Mouse (Mus musculus) testis, postnatal 14 days (tissue): ENCODE data around the gene Daam2.
"Not testable (repeated sequence)": the region's sequence is repeated elsewhere in the genome, so short reads cannot be mapped to it uniquely, and the experiment has no call there.

Experiments
- DNase-seq: peaks from one replicate; pipeline ENCODE4 v3.0.0; 2021; ENCODE audit warnings: low spot score

Daam2 gene

GRCm38 (mm10) chr17:49481876-49482275 is 82.3 kb downstream of the Daam2 start:
- no peak for DNase-seq

DNA sequence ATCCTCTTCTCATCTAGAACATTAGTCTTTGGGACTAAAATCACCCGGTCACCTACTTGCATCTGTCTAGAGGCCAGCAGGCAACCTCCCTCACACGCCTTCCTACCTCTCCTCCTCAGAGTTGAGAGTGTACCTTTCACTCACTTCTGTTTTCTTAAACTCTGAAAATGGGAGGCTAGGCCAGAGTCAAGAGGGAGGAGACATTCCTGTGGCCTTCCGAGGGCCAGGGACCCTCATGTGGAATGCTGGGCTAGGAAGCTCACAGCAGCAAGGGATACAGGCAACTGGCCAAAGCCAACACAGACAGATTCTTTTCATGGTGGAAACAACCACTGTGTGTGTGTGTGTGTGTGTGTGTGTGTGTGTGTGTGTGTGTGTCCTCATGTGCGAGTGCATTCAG is 86.8 kb downstream of the Daam2 start:
- no peak for DNase-seq

- DNase-seq, result no peak
Observed at GRCm38 (mm10) chr17:49475174-49475573, 89.0 kb downstream of the Daam2 start.

DNA sequence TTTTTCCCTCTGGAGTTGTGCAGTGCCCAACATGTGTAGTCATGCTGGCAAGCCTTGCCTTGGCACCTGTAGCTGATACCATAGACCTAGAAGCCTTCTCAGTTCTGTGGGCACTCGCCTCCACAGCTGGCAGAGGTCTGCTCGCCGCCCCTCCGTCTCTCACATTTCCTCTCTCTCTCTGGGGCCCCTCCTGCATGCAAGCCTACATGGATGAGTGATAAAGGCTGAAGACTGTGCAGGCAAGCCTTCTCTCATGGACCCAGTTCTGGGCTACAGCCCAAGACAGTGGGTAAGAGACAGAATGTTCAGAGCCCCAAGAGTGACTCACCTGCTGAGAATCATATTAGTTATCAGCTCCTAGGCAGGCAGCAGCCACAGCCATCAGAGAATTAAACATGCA is 90.1 kb downstream of the Daam2 start:
- no peak for DNase-seq

DNA sequence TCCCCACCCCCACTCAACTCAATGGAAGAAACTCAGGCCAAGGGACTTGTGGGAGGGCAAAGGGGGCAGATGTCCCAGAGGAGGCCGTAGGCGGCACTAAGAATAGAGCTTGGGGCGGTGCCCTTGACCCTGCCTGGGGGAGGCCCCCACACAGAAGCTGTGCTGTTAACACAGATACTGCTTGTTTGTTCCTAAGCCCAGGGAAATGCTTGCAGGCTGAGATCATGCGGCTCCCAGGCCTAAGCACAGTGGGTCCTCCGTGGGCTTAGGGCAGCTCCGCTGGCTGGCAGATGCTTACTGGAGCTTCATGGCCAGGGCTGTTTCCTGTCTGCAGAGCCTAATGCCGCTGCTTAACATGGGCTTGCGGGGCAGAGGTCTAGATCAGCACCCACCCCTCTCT is 91.5 kb downstream of the Daam2 start:
- DNase-seq, result peak; percentile 84

GRCm38 (mm10) chr17:49468223-49468622 is 95.9 kb downstream of the Daam2 start:
- peak; percentile 53 for DNase-seq

GRCm38 (mm10) chr17:49464884-49465283 is 99.3 kb downstream of the Daam2 start:
- no peak for DNase-seq

DNA sequence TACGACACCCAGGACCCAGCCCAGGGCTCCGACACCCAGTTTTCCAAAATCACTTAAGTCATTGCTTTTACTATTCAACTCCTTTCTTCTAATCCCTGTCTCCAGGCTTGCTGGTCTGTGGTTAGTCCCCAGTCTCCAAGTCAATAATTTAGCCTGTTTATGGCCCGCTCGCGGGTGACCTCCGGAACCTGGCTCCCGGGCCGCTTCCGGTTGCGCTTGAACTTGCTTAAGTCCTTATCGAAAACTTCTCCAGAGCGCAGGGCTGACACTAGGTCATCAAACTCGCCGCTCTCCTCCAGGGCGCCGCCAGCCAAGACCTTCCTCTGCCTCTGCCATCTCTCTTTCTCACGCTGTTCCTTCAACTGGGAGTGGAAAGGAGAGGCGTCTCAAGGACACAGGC is 105.8 kb downstream of the Daam2 start:
- no peak for DNase-seq

DNA sequence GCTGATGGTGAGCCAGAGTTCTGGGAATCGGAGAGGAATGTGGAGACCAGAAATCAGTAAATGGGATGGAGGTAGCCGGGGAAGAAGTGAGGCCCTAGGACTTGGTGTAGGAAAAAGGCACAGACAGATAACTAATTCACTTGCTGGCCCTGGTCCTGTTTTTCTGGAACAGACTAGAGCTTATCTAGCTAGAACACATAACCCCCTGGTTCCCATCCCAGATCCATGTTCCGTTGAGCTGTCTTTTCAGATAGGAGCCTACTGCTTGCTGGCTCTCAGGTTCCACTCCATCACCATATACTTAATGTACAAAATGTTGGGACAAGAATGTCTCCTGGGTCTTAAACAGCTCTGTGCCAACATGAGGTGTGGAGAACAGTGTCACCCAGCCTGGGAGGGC is 106.3 kb downstream of the Daam2 start:
- no peak for DNase-seq

- no peak for DNase-seq
Observed at GRCm38 (mm10) chr17:49456334-49456733, 107.8 kb downstream of the Daam2 start.

GRCm38 (mm10) chr17:49450922-49451321 is 113.2 kb downstream of the Daam2 start:
- DNase-seq, result no peak

GRCm38 (mm10) chr17:49449230-49449608 is 114.9 kb downstream of the Daam2 start:
- no peak for DNase-seq

- DNase-seq, result no peak
Observed at GRCm38 (mm10) chr17:49448570-49449229, 115.4 kb downstream of the Daam2 start.

GRCm38 (mm10) chr17:49442841-49443240 is 121.3 kb downstream of the Daam2 start:
- DNase-seq, result not testable (repeated sequence)

DNA sequence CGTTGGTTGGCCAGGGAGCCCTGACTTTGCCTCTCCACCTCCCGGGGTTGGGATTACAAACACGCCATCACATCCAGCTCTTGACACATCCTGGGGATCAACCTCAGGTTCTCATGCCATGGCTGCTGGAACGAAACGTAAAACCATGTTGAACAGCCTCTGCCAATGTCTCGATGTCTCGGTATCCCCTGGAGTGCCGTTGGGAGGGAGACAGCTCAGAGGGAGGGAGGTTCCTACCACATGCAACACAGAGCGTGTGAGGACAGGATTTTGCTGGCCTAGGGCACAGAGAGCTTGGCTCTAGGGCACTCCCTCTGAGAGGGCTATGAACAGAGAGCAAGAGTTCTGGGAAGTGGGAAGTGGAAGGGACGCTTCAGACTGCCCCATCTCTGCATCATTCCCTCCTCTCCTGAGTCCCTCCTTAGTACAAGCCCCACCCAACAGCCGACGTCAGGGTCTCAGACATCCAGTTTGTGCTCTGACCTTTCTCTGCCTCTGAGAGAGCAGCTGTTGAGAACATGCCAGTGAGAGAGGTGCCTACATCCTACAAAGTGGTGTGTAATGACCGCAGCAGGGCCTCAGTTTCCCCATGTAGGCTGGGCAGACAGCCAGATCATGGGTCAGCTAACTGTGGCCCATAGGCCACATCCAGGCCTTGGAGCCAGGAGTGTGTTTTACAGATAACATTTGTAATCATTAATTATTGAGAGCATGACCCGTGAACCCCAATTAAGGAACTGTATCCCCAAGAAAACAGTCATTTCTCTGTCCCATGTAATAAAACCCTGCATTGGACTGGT is 123.6 kb downstream of the Daam2 start:
- no peak for DNase-seq

GRCm38 (mm10) chr17:49439706-49440105 is 124.4 kb downstream of the Daam2 start:
- DNase-seq, result no peak

DNA sequence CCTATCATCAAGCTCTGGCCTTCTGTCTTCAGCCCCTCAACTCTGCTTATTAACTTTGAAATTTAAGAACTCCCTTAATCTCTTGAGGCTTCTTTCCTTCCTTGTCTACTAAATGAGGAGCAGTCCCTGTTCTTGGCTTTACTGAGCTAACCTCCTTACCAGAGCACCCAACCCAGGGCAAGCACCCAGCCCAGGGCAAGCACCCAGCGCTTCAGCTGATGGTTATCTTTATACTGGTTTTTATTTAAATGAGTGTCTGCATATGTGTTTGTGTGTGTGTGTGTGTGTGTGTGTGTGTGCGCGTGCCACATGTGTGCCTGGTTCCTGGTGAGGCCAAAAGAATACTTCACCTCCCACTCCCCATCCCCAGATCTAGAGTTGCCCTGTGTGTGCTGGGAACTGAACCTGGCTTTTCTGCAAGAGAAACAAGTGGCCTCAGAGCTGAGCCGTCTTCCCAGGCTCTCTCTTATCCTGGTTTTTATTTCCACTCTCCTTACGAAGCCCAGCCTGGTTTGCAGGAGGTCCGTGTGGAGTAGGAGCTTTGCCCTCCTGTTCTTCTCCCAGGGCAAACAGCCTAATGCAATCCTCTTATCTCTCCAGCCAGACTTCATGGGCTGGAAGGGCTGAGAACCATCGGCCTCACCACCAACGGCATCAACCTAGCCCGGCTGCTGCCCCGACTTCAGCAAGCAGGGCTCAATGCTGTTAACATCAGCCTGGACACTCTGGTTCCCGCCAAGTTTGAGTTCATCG is 125.1 kb downstream of the Daam2 start:
- DNase-seq, result no peak

- not testable (repeated sequence) for DNase-seq
Observed at GRCm38 (mm10) chr17:49437306-49437705, 126.8 kb downstream of the Daam2 start.

- no peak for DNase-seq
Observed at GRCm38 (mm10) chr17:49436631-49437030, 127.5 kb downstream of the Daam2 start.

- no peak for DNase-seq
Observed at GRCm38 (mm10) chr17:49435081-49435480, 129.1 kb downstream of the Daam2 start.

DNA sequence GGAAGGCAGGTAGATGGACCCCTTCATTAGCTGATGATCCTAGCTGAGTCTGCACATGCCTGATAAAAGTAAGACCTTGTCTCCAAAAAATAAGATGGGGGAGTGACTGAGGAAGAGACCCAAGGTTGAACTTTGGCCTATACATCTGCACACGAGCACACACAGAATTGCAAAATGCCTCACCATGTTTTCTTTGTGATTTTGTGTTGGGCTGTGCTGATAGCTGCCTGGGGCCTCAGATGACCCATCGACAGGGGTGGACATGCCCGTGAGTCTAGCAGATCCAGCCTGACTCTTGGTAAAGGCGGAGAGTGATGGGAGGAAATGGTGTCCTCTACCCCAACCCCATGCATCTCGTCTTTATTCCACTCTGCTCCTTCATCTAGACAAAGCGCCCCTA is 129.9 kb downstream of the Daam2 start:
- DNase-seq, result no peak

- no peak for DNase-seq
Observed at GRCm38 (mm10) chr17:49433071-49433470, 131.1 kb downstream of the Daam2 start.
